Mouse (Mus musculus): ENCODE results near the gene Rpa1. TPM values are rescaled to one million over a fixed set of nuclear protein-coding genes. Genes with fewer than 3 reads are reported as not detected.

The Rpa1 gene
- total and polyA plus RNA-seq, 2 experiments from 2014 or later: 54.1 to 58.5 TPM

DNA sequence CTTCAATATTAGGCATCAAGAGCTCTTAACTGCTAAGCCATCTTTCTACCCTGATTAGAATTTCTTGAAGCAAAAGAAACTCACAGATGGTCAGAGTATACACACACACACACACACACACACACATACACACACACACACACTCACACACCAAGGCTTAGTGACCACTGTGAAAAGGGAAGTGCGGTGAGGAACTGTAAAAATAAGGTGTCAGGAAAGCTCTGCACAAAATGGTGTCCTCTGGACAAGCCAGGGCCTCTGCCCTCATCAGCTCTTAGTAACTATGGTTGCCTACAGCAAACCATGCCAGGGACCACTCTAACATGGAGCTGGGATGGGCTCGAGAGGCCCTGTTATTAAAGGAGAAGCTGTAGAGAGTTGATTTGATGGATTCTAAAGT, 23.7 kb downstream of the Rpa1 start:
- WGBS: 91% methylated on average over 2 of the region's 2 CpGs

DNA sequence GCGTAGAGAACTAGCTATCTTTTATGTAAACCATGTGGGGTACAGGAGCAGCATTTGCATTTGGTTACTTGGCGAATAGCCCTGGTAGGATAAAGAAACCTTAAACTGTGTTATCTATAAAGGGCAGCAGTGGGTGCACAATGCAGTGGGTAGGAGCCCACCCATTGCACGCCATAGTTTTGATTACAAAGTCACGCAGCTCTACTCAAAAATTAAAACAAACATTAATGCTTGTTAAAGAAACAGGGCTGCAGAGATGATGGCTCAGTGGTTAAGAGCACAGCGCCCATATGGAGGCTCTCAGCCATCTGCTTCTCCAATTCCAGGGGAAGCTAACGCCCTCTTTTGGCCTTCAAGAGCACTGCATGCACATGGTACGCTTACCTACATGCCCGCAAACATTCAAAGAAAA, 24.8 kb downstream of the Rpa1 start:
- DNase-seq (no peak), ATAC-seq (no peak)
- H3K36me3 ChIP-seq (ENCODE audit: insufficient read depth): no peaks in the 10 kb centered on the region; the same call in 1 of the 2 replicates
- no peak overlapping the region for H3K4me2 ChIP-seq (ENCODE audit: low read depth)
- H3K9me3 ChIP-seq (ENCODE audit: low read length): no peaks in the 10 kb centered on the region
- TF ChIP-seq CTCF (IDR thresholded peaks at IDR 0.05; ENCODE audit: low read depth): no peak
- H3K27ac ChIP-seq (ENCODE audit: low read depth, low read length): no peak overlapping the region
- no peak overlapping the region for H3K4me3 ChIP-seq (ENCODE audit: low read depth, low read length)
- H3K4me1 ChIP-seq (ENCODE audit: insufficient read depth): peaks cover 4% of the 10 kb centered on the region; the same call in 1 of the 2 replicates
- H3K9ac ChIP-seq: no peak overlapping the region
- WGBS: 72% methylated on average over 8 of the region's 8 CpGs
- no peaks in the 10 kb centered on the region for H3K27me3 ChIP-seq (ENCODE audit: insufficient read depth, low read length)

More for the DNA sequence above, 23.7 kb downstream of the Rpa1 start:
- Histone ChIP-seq H3K9me3 (ENCODE audit: low read length) (no peaks in the 10 kb centered on the region), H3K4me3 (ENCODE audit: low read depth, low read length) (no peak overlapping the region), H3K4me2 (ENCODE audit: low read depth) (no peak overlapping the region), H3K36me3 (ENCODE audit: insufficient read depth) (no peaks in the 10 kb centered on the region; the same call in 1 of the 2 replicates), H3K27ac (ENCODE audit: low read depth, low read length) (no peak overlapping the region), H3K4me1 (ENCODE audit: insufficient read depth) (no peaks in the 10 kb centered on the region), H3K27me3 (ENCODE audit: insufficient read depth, low read length) (no peaks in the 10 kb centered on the region), H3K9ac (no peak overlapping the region)
- ATAC-seq (no peak), DNase-seq (no peak)
- TF ChIP-seq CTCF (IDR thresholded peaks at IDR 0.05; ENCODE audit: low read depth): no peak

DNA sequence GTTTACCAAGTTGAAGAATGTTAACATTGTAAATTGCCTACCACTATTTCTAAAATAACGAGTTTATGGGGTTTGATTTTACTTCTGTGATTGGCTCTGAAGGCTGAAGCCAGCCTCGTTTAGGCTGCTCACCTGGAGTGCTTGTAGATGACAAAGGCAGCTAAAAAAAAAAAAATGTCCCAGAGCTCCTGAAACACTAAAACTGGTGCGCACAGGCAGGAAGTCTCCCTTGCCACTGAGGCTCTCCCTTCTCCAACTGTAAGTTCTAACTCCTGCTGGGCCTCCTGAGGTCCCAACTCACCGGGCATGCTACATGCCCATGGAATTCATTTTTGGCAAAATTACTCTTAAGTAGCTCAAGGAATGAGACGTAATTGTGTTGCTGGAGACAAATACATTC, 28.9 kb downstream of the Rpa1 start:
- 44% methylated on average over 5 of the region's 5 CpGs for WGBS
- ATAC-seq (no peak), DNase-seq (no peak)
- H3K27me3 ChIP-seq (ENCODE audit: insufficient read depth, low read length): no peaks in the 10 kb centered on the region
- H3K4me3 ChIP-seq (ENCODE audit: low read depth, low read length): no peak overlapping the region
- peak overlapping the region; percentile 62 for H3K27ac ChIP-seq (ENCODE audit: low read depth, low read length)
- TF ChIP-seq CTCF (IDR thresholded peaks at IDR 0.05; ENCODE audit: low read depth): no peak
- no peak overlapping the region for H3K4me2 ChIP-seq (ENCODE audit: low read depth)
- peaks cover 4% of the 10 kb centered on the region; the same call in 1 of the 2 replicates for H3K36me3 ChIP-seq (ENCODE audit: insufficient read depth)
- H3K4me1 ChIP-seq (ENCODE audit: insufficient read depth): peaks cover 6% of the 10 kb centered on the region; the same call in 1 of the 2 replicates
- no peak overlapping the region for H3K9ac ChIP-seq
- H3K9me3 ChIP-seq (ENCODE audit: low read length): no peaks in the 10 kb centered on the region

DNA sequence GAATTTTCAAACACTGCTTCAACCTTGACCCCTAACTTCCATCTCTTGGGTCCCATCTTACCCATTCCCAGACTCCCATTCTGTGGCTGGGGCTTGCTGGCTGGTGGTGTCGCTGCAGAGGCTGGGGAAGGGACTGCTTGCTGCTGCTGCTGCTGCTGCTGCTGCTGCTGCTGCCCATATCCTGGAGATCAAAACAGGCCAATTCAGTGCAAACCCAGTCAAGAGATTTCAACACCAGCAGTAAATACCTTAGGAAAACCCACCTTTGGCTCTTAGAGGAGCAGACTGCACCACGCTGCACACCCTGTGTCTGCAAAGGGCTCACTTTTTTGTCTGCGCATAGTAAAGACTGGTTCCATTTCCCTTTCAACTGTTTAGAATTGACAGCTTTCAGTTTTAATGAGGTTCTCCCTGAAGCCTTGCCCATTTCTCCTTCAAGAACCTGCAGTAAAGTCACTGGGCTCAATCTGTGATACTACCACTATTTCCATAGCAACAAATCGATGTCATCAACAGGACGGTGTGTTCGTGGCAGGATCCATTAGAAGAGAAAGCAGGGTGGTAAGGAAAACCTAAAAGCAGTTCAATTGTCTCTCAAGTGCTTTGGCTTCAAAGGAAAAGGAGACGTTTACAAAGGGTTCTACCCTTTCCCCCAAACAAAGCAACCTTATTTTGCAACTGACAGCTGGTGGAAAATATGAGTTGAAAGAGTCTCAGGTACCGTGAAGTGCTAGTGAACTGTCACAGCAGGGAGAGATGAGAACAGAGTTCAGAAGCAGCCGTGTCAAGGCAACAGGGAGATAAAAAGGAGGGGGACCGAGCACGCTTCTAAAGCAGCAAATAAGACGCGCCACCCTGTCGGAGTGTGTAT, 29.5 kb downstream of the Rpa1 start:
- no peak overlapping the region for H3K9ac ChIP-seq
- H3K27ac ChIP-seq (ENCODE audit: low read depth, low read length): peak overlapping the region; percentile 62
- DNase-seq (peak; percentile 45), ATAC-seq (peak; percentile 76)
- peaks cover 6% of the 10 kb centered on the region; the same call in 1 of the 2 replicates for H3K4me1 ChIP-seq (ENCODE audit: insufficient read depth)
- H3K27me3 ChIP-seq (ENCODE audit: insufficient read depth, low read length): no peaks in the 10 kb centered on the region
- no peaks in the 10 kb centered on the region for H3K9me3 ChIP-seq (ENCODE audit: low read length)
- no peak overlapping the region for H3K4me2 ChIP-seq (ENCODE audit: low read depth)
- H3K36me3 ChIP-seq (ENCODE audit: insufficient read depth): peaks cover 10% of the 10 kb centered on the region; the same call in 1 of the 2 replicates
- WGBS: 48% methylated on average over 14 of the region's 14 CpGs
- TF ChIP-seq CTCF (IDR thresholded peaks at IDR 0.05; ENCODE audit: low read depth): no peak
- no peak overlapping the region for H3K4me3 ChIP-seq (ENCODE audit: low read depth, low read length)

DNA sequence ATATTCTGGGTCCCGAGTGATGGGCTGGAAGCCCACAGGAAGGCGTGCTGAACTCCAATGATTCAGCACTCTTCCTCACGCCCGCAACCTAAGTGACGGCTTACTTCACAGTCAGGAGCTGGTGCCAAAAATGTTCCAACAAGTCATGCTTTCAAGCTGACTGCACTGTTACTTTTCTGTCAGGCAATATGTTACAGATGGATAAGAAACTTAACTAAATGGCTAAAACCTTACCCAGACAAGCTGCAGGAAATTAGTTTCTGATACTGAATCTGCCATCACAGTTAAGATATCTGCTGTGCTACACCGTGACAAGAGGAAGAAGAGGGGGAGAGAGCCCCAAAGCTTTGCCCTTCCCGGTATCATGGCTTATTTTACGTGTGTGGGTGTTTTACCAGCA, 34.3 kb downstream of the Rpa1 start:
- Histone ChIP-seq H3K27ac (ENCODE audit: low read depth, low read length) (no peak overlapping the region), H3K27me3 (ENCODE audit: insufficient read depth, low read length) (no peaks in the 10 kb centered on the region), H3K36me3 (ENCODE audit: insufficient read depth) (peaks cover 46% of the 10 kb centered on the region), H3K9me3 (ENCODE audit: low read length) (no peaks in the 10 kb centered on the region), H3K4me2 (ENCODE audit: low read depth) (no peak overlapping the region), H3K9ac (no peak overlapping the region), H3K4me1 (ENCODE audit: insufficient read depth) (peaks cover 6% of the 10 kb centered on the region; the same call in 1 of the 2 replicates), H3K4me3 (ENCODE audit: low read depth, low read length) (no peak overlapping the region)
- 77% methylated on average over 8 of the region's 8 CpGs for WGBS
- ATAC-seq: no peak; the same call in 1 of the 2 replicates
- no peak for TF ChIP-seq CTCF (IDR thresholded peaks at IDR 0.05; ENCODE audit: low read depth)
- DNase-seq: peak; percentile 57

DNA sequence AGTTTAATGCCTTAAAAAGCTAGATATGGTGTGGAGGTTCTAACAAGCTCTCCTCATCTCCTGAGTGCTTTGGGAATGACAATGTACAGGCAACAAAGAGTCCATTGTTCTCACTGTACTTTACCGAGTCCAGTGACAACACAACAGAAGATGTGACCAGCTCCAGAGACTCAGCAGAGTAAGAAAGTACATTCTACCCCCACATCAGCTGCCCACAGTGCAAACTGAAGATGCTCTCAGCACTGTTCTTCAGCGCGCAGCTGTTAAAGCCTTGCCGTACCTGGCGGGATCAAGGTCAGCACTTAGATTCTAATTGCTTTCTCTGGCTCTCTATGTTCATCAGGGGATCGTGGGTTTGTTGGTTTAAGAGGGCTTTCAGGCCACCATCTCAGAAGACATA, 36.4 kb downstream of the Rpa1 start:
- peaks cover 60% of the 10 kb centered on the region for H3K36me3 ChIP-seq (ENCODE audit: insufficient read depth)
- ATAC-seq: no peak
- 83% methylated on average over 6 of the region's 6 CpGs for WGBS

DNA sequence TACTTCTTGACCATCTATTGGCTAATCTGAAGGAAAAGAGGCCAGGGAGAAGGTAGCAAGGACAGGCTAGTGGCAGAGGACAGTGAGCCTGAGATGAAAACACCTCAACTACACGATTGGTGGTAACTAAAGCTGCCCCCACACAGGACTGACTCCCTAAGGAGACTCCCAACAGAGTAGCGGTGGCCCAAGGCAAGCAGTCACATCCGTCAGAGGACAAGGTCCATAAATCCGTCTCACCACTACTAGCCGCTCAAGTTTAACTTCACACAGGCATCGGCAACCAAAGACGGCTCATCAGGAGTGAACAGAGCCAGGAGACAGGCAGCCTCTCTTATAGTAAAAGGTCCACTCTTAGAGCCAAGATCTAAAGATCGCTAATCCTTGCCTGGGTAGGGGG, 37.3 kb downstream of the Rpa1 start:
- TF ChIP-seq CTCF (IDR thresholded peaks at IDR 0.05; ENCODE audit: low read depth): no peak
- DNase-seq (no peak), ATAC-seq (no peak)
- Histone ChIP-seq H3K27ac (ENCODE audit: low read depth, low read length) (no peak overlapping the region), H3K4me1 (ENCODE audit: insufficient read depth) (no peaks in the 10 kb centered on the region), H3K27me3 (ENCODE audit: insufficient read depth, low read length) (no peaks in the 10 kb centered on the region), H3K4me3 (ENCODE audit: low read depth, low read length) (no peak overlapping the region), H3K9me3 (ENCODE audit: low read length) (no peaks in the 10 kb centered on the region), H3K9ac (no peak overlapping the region), H3K4me2 (ENCODE audit: low read depth) (no peak overlapping the region), H3K36me3 (ENCODE audit: insufficient read depth) (peaks cover 69% of the 10 kb centered on the region)
- WGBS: 92% methylated on average over 8 of the region's 8 CpGs

More for the DNA sequence above, 36.4 kb downstream of the Rpa1 start:
- no peak for TF ChIP-seq CTCF (IDR thresholded peaks at IDR 0.05; ENCODE audit: low read depth)
- Histone ChIP-seq H3K27me3 (ENCODE audit: insufficient read depth, low read length) (no peaks in the 10 kb centered on the region), H3K27ac (ENCODE audit: low read depth, low read length) (no peak overlapping the region), H3K4me1 (ENCODE audit: insufficient read depth) (no peaks in the 10 kb centered on the region), H3K9me3 (ENCODE audit: low read length) (no peaks in the 10 kb centered on the region), H3K9ac (no peak overlapping the region), H3K4me3 (ENCODE audit: low read depth, low read length) (no peak overlapping the region), H3K4me2 (ENCODE audit: low read depth) (no peak overlapping the region)
- DNase-seq: no peak

Measured in forebrain, postnatal 0 days (tissue).